Mouse (Mus musculus) lung, postnatal 0 days (tissue): Measurements from ENCODE around the gene Hivep3.

Experiments
- CTCF ChIP-seq: IDR thresholded peaks from 2 replicates; pipeline ENCODE4 v1.5.1; 2016; ENCODE audit warnings: antibody characterized with exemption, mild to moderate bottlenecking
- EP300 ChIP-seq: IDR thresholded peaks from 2 replicates; pipeline ENCODE4 v1.6.1; 2016; ENCODE audit warnings: antibody characterized with exemption, mild to moderate bottlenecking, control low read depth

DNA sequence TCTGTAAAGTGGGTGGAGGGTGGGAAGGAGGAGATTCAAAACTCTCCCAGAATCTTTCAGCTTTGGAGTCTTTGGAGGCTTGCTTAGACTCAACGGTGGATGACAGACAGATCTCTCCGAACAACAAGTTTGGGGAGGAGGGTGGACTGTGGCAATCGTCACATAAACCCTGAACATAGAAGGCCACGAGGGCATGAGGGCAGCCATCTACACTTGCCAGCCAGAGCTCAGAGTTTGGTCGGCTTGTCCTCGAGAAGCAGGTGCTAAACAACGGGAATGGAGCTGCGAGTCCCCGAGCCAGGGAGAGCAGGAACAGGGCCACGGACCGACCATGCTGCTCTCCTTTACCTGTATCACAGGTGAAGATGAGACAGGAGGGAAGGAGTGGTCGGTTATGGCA, 242.2 kb downstream of the Hivep3 start:
- no peak for TF ChIP-seq CTCF
- no peak for TF ChIP-seq EP300
